Mouse (Mus musculus) lung, postnatal 0 days (tissue): ENCODE results near the gene Mfsd14b. TPM values are rescaled to one million over a fixed set of nuclear protein-coding genes. Genes with fewer than 3 reads are reported as not detected.

Experiments
- ATAC-seq: fragments of 200-750 bp; cut with Nextera tagmentation; 2 replicates; pipeline ENCODE4 v1.8.0; 2017; ENCODE audit warnings: moderate library complexity
- DNase-seq: peaks from one replicate; pipeline ENCODE4 v3.0.0-alpha.2; 2016; ENCODE audit warnings: low spot score
- H3K27ac ChIP-seq: fragments of 300-500 bp; sonication (generic); 2 replicates; pipeline ENCODE4 v1.5.1; 2014; ENCODE audit warnings: antibody characterized with exemption, mild to moderate bottlenecking, low read length, mixed read lengths
- H3K27me3 ChIP-seq: fragments of 300-500 bp; sonication (generic); replicated peaks from 2 replicates; pipeline ENCODE4 v1.6.1; 2014; ENCODE audit warnings: low read length, mixed read lengths; ENCODE audit not compliant: insufficient read depth
- H3K36me3 ChIP-seq: fragments of 300-500 bp; sonication (generic); 2 replicates; pipeline ENCODE4 v1.6.1; 2014; ENCODE audit warnings: low read length, mixed read lengths; ENCODE audit not compliant: insufficient read depth
- H3K4me1 ChIP-seq: fragments of 300-500 bp; sonication (generic); 2 replicates; pipeline ENCODE4 v1.6.1; 2014; ENCODE audit warnings: antibody characterized with exemption, low read depth, low read length, mixed read lengths; ENCODE audit not compliant: insufficient read depth
- H3K4me2 ChIP-seq: fragments of 300-500 bp; sonication (generic); replicated peaks from 2 replicates; pipeline ENCODE4 v1.6.1; 2014; ENCODE audit warnings: low read depth, mild to moderate bottlenecking, low read length, moderate library complexity, mixed read lengths
- H3K4me3 ChIP-seq: fragments of 300-500 bp; sonication (generic); 2 replicates; pipeline ENCODE4 v1.5.1; 2014; ENCODE audit warnings: low read depth, low read length
- H3K9ac ChIP-seq: fragments of 300-500 bp; sonication (generic); replicated peaks from 2 replicates; pipeline ENCODE4 v1.6.1; 2014; ENCODE audit warnings: low read depth, mild to moderate bottlenecking
- H3K9me3 ChIP-seq: fragments of 300-500 bp; sonication (generic); 2 replicates; pipeline ENCODE4 v1.6.1; 2016; ENCODE audit warnings: low read length, mixed read lengths
- CTCF ChIP-seq: IDR thresholded peaks from 2 replicates; pipeline ENCODE4 v1.5.1; 2016; ENCODE audit warnings: antibody characterized with exemption, mild to moderate bottlenecking
- EP300 ChIP-seq: IDR thresholded peaks from 2 replicates; pipeline ENCODE4 v1.6.1; 2016; ENCODE audit warnings: antibody characterized with exemption, mild to moderate bottlenecking, control low read depth
- WGBS: fragments of 180-500 bp; shearing (Covaris S2); extraction: QIAGEN DNeasy Blood & Tissue Kit; methylation state at CpG from one replicate; pipeline ENCODE4 v1.1.7; 2014; 5-methylcytosine and 5-hydroxymethylcytosine counted together
- polyA plus RNA-seq: library from polyadenylated mRNA; unstranded; fragments of >200 nt; fragmentation: Nextera tagmentation; extraction: Ambion mirVana; gene quantifications from 2 replicates; pipeline ENCODE4 v1.2.1, GENCODE M21; 2015

Gene Mfsd14b
- 46.1 and 52.2 TPM in 2 replicates for polyA plus RNA-seq

DNA sequence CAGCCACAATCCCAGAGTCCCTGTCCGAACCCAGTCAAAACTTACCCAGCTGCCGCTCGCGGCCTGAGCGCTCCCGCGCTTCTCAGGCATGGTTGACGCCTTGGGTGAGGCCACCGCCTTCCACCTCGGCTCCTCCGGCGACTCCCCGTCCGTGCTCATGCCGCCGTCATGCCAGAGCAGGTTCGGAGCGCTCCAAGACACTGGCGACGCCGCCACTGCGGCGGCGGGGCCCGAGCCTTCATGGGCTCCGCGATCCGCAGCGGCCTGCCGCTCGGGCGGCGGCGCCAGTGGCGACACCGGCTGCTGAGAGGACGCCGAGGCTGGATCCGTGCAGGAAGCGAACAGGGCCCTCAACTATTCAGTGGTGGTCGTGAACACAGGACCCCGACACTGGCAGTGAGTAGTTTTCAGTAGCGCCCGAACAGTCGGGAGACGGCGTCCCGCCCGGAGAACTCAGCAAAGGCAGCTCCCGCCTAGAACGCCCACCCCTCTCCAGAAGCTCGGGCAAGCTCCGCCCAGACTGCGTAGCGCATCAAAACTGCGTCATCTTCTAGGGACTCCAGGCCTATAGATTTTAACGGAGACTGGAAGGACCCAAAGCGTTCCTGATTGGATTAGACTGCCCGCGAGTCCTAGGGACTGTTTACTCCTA, at the start of gene Mfsd14b:
Gene Mfsd14b, minus strand, starts transcription at position 517 of the 652 bp plus-strand sequence.
- peak within 1 kb of the TSS; percentile 90 for H3K9ac ChIP-seq
- H3K4me3 ChIP-seq: peak within 1 kb of the TSS; percentile 76
- no peaks in the 10 kb centered on the region for H3K27me3 ChIP-seq
- H3K4me1 ChIP-seq: no peaks in the 10 kb centered on the region
- H3K27ac ChIP-seq: peak within 1 kb of the TSS; percentile 89
- no peaks in the 10 kb centered on the region for H3K36me3 ChIP-seq
- no peak for TF ChIP-seq EP300
- no peak for TF ChIP-seq CTCF
- DNase-seq (peak; percentile 98), ATAC-seq (peak; percentile 99)
- H3K9me3 ChIP-seq: no peaks in the 10 kb centered on the region
- peak within 1 kb of the TSS; percentile 56 for H3K4me2 ChIP-seq
- under 1% methylated on average over 56 of the region's 60 CpGs for WGBS

DNA sequence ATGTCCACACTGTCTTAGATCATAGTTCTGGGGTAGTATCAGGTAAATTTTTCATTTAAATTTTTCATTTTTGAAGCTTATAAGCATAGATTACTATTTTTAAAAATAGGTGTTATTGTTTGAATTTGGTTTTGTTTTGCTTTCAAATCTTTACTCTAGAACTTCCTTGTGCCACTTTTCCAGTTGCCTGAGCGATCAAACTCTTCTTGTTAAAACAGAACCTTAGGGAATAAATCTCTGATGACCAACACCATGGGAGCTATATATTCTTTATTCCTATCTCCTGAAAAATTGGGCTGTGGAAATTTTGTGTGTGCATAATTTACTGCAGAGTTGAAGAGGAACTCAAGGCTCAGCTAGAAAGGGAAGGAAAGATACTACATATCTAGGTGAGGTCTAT, 37.2 kb upstream of the Mfsd14b start, which contains the start of gene Olfr466:
Gene Olfr466, plus strand, starts transcription at position 301 of the 400 bp plus-strand sequence.
- Histone ChIP-seq H3K4me2 (no peak within 1 kb of the TSS), H3K4me3 (no peak within 1 kb of the TSS), H3K9ac (no peak within 1 kb of the TSS), H3K36me3 (no peaks in the 10 kb centered on the region), H3K27ac (no peak within 1 kb of the TSS), H3K27me3 (no peaks in the 10 kb centered on the region), H3K4me1 (no peaks in the 10 kb centered on the region), H3K9me3 (no peaks in the 10 kb centered on the region; the same call in 1 of the 2 replicates)
- no peak for ATAC-seq
- 75% methylated on average over 1 of the region's 1 CpGs for WGBS
- DNase-seq: no peak
- no peak for TF ChIP-seq CTCF
- no peak for TF ChIP-seq EP300

DNA sequence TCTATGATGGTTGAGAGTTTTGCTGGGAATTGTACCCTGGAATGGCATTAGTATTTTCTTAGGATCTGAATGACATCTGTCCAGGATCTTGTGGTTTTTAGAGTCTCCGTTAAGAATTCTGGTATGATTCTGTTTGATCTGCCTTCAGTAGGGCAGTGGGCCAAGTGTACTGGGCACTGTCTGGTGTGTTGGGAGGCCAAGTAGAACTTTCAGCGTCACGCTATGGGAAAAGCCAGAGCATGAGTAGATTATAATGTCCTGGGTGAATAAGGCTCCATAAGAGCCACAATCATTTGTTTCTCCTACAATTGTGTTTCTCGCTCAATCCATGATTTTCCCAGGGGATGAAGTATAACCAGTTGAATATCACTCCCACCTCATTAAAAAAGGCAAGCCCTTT, 25.0 kb upstream of the Mfsd14b start, which contains the start of gene Olfr465-ps1:
Gene Olfr465-ps1, plus strand, starts transcription at position 301 of the 400 bp plus-strand sequence.
- Histone ChIP-seq H3K27ac (no peak within 1 kb of the TSS), H3K27me3 (no peaks in the 10 kb centered on the region), H3K4me3 (no peak within 1 kb of the TSS), H3K9me3 (no peaks in the 10 kb centered on the region), H3K36me3 (no peaks in the 10 kb centered on the region), H3K9ac (no peak within 1 kb of the TSS), H3K4me2 (no peak within 1 kb of the TSS), H3K4me1 (no peaks in the 10 kb centered on the region)
- TF ChIP-seq EP300 (no peak), CTCF (no peak)
- WGBS: 73% methylated on average over 4 of the region's 4 CpGs
- no peak for DNase-seq
- no peak for ATAC-seq

DNA sequence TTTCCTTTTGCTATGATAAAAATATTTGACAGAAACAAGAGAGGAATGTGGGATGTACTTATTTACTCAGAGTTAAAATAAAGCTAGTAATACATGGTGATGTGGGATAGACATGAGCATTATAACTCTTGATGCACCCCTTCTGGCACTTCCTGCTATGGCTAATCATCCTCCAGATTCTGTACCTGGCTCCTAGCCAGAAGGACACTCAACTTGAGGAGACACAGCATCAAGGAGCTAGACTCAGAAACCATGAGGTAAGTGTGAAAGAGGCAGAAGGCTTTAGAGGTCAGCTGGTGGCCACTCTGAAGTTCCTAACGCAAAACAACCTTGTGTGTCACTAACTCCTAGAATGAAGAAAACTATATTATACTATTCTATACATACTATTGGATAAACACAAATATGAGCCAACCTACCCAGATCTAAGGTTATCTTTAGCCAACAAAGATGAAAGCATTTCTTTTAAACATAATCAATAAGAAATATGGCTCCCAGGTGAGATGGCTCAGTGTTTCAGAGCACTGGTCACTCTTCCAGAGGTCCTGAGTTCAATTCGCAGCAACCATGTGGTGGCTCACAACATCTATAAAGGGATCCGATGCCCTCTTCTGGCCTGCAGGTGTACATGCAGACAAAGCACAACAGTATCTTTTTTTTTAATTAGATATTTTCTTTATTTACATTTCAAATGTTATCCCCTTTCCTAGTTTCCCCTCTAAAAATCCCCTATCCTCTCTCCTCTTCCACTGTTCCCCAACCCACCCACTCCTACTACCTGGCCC, 14.5 kb upstream of the Mfsd14b start:
- H3K9ac ChIP-seq: no peak overlapping the region
- 67% methylated on average over 3 of the region's 3 CpGs for WGBS
- H3K36me3 ChIP-seq: no peaks in the 10 kb centered on the region
- H3K4me1 ChIP-seq: no peaks in the 10 kb centered on the region
- H3K27me3 ChIP-seq: no peaks in the 10 kb centered on the region
- no peak overlapping the region for H3K4me3 ChIP-seq
- H3K9me3 ChIP-seq: no peaks in the 10 kb centered on the region
- no peak overlapping the region for H3K4me2 ChIP-seq
- ATAC-seq (no peak), DNase-seq (no peak)
- no peak for TF ChIP-seq EP300
- peak; percentile 25 for TF ChIP-seq CTCF
- no peak overlapping the region for H3K27ac ChIP-seq

DNA sequence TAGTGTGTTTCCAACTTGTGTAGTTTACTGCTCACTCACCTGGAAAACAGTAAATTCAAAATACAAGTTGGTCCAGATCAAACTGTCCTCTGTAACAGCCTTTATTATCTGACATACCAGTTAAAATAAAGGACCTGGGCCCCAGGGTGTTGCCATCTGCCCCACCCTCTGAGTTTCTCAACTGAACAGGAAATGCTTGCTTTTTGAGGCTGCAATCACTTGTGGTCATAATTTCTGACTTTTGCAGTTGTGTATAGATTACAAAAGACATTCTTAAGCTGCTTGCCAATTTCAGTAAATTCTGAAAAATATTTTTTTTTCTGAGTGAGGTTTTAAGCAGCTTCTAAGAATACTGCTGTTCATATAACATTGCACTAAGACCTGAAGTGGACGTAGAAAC, 9.3 kb upstream of the Mfsd14b start:
- H3K4me2 ChIP-seq: no peak overlapping the region

DNA sequence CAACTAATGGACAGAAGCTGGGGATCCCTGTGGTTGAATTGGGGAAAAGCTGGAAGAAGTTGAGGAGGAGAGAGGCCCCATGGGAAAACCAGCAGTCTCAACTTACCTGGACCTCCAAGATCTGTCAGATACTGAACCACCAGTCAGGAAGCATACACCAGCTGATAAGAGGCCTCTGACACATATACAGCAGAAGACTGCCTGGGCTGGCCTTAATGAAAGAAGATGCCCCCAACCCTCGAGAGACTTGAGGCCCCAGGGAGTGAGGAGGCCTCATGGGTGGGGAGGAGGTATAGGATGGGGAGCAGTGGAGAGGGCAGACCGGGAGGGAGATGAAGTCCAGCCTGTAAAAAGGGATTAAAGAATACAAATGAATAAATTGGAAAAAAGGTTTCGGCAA, 8.2 kb upstream of the Mfsd14b start:
- Histone ChIP-seq H3K36me3 (no peaks in the 10 kb centered on the region), H3K27ac (no peak overlapping the region), H3K4me1 (no peaks in the 10 kb centered on the region), H3K4me2 (no peak overlapping the region), H3K27me3 (no peaks in the 10 kb centered on the region), H3K9ac (no peak overlapping the region), H3K9me3 (no peaks in the 10 kb centered on the region), H3K4me3 (no peak overlapping the region)
- 52% methylated on average over 3 of the region's 3 CpGs for WGBS
- DNase-seq (no peak), ATAC-seq (no peak)
- TF ChIP-seq CTCF: no peak

More for the DNA sequence above, 9.3 kb upstream of the Mfsd14b start:
- WGBS: 76% methylated on average over 1 of the region's 1 CpGs
- DNase-seq (no peak), ATAC-seq (no peak)
- Histone ChIP-seq H3K4me3 (no peak overlapping the region), H3K27ac (no peak overlapping the region), H3K9me3 (no peaks in the 10 kb centered on the region), H3K27me3 (no peaks in the 10 kb centered on the region), H3K4me1 (no peaks in the 10 kb centered on the region), H3K36me3 (no peaks in the 10 kb centered on the region), H3K9ac (no peak overlapping the region)
- no peak for TF ChIP-seq EP300
- TF ChIP-seq CTCF: no peak
